ENCODE assay signal across 9 mouse cellular contexts in genomic region chr5:24483326-24483725, GRCm38 (mm10). TPM values are rescaled to one million over a fixed set of nuclear protein-coding genes. Genes with fewer than 3 reads are reported as not detected.
DNase-seq lines count a peak whose midpoint lies in the region; ATAC-seq and TF ChIP-seq lines count a peak whose summit lies in the region.
"Had no signal": no experiment of that assay in that cellular context is flagged by ENCODE, and none has a peak within 500 bp of the region (broad histone marks: within the 10 kb centered on the region; RNA-seq: fewer than 3 reads in every experiment).

No protein-coding gene starts in this region.

- H3K27me3 ChIP-seq in heart, embryonic 13.5 days (replicated peaks): peaks cover 12% of the 10 kb centered on the region; the same call in 1 of the 2 replicates
- H3K27me3 ChIP-seq in kidney, postnatal 0 days (ENCODE audit: insufficient read depth, low read length): no peaks in the 10 kb centered on the region
- no peaks in the 10 kb centered on the region for H3K27me3 ChIP-seq in lung, embryonic 14.5 days (ENCODE audit: insufficient read depth, low read length)

- DNase-seq in ES-CJ7 (ENCODE audit: low read depth, low spot score): peak; percentile 91
- DNase-seq in adrenal gland, postnatal 10 days: peak; percentile 74
- DNase-seq in embryo, embryonic 9.5 days (ENCODE audit: extremely low spot score): peak; percentile 77
- peak; percentile 84 for DNase-seq in kidney, postnatal 0 days (ENCODE audit: low spot score)
- peak; percentile 86 for DNase-seq in lung, embryonic 14.5 days
- peak; percentile 58 to 71 for DNase-seq in urinary bladder, postnatal 36 days (ENCODE audit: low spot score in 2 of 2)

- TF ChIP-seq CTCF in kidney, postnatal 0 days (IDR thresholded peaks at IDR 0.05; ENCODE audit: low read depth): peak; percentile 90
- TF ChIP-seq CTCF in lung, embryonic 14.5 days (IDR thresholded peaks at IDR 0.05; ENCODE audit: low read depth): peak; percentile 88
- TF ChIP-seq CTCF in olfactory bulb, adult 2 months (IDR thresholded peaks at IDR 0.05; ENCODE audit: insufficient read depth, low read depth, low read length): peak; percentile 71; the same call in 1 of the 2 replicates

- H3K27ac ChIP-seq in heart, embryonic 13.5 days (replicated peaks): no peak overlapping the region
- H3K27ac ChIP-seq in kidney, postnatal 0 days: peak overlapping the region; percentile 67
- no peak overlapping the region for H3K27ac ChIP-seq in lung, embryonic 14.5 days (ENCODE audit: low read depth)
- H3K27ac ChIP-seq in olfactory bulb, adult 2 months (ENCODE audit: insufficient read depth, low read depth, low read length): no peak overlapping the region

- 0 out of 2 replicates have a peak, but pooled peaks have one; percentile 10 for ATAC-seq in heart, embryonic 13.5 days (ENCODE audit: extremely low read depth, insufficient number of reproducible peaks, low FRiP score, low TSS enrichment)
- peak; percentile 30 for ATAC-seq in kidney, postnatal 0 days (replicated peaks; ENCODE audit: low FRiP score, low read depth)
- ATAC-seq in lung, embryonic 14.5 days (ENCODE audit: insufficient read depth): peak; percentile 36; the same call in 1 of the 2 replicates

- H3K36me3 ChIP-seq in heart, embryonic 13.5 days: peaks cover 81% of the 10 kb centered on the region
- H3K36me3 ChIP-seq in kidney, postnatal 0 days (ENCODE audit: insufficient read depth, low read length): peaks cover 46% of the 10 kb centered on the region
- peaks cover 87% of the 10 kb centered on the region for H3K36me3 ChIP-seq in lung, embryonic 14.5 days (ENCODE audit: insufficient read depth)

- WGBS in heart, embryonic 13.5 days: 22% methylated on average over 11 of the region's 11 CpGs
- 32% methylated on average over 11 of the region's 11 CpGs for WGBS in kidney, postnatal 0 days
- WGBS in lung, embryonic 14.5 days: 27% methylated on average over 11 of the region's 11 CpGs
- 31% methylated on average over 11 of the region's 11 CpGs for WGBS in olfactory bulb, adult 2 months

- H3K9ac ChIP-seq in heart, embryonic 13.5 days: no peak overlapping the region
- no peak overlapping the region for H3K9ac ChIP-seq in kidney, postnatal 0 days (ENCODE audit: low read depth, low read length)
- H3K9ac ChIP-seq in lung, embryonic 14.5 days: no peak overlapping the region

- no peaks in the 10 kb centered on the region for H3K9me3 ChIP-seq in heart, embryonic 13.5 days
- H3K9me3 ChIP-seq in kidney, postnatal 0 days (replicated peaks; ENCODE audit: low read length): no peaks in the 10 kb centered on the region
- H3K9me3 ChIP-seq in lung, embryonic 14.5 days (ENCODE audit: low read depth, low read length): no peaks in the 10 kb centered on the region

- H3K4me1 ChIP-seq in heart, embryonic 13.5 days: peaks cover 27% of the 10 kb centered on the region
- H3K4me1 ChIP-seq in kidney, postnatal 0 days (replicated peaks; ENCODE audit: insufficient read depth, low read length): peaks cover 8% of the 10 kb centered on the region; the same call in 1 of the 2 replicates
- H3K4me1 ChIP-seq in lung, embryonic 14.5 days (ENCODE audit: insufficient read depth): no peaks in the 10 kb centered on the region
- H3K4me1 ChIP-seq in olfactory bulb, adult 2 months (ENCODE audit: control insufficient read depth, insufficient read depth, low read length): peaks cover 33% of the 10 kb centered on the region

- H3K4me2 ChIP-seq in heart, embryonic 13.5 days: no peak overlapping the region
- H3K4me2 ChIP-seq in kidney, postnatal 0 days (ENCODE audit: low read length): no peak overlapping the region
- H3K4me2 ChIP-seq in lung, embryonic 14.5 days: no peak overlapping the region

- TF ChIP-seq POLR2A in olfactory bulb, adult 2 months (IDR thresholded peaks at IDR 0.05; ENCODE audit: insufficient read depth, low read depth, low read length): no peak

- H3K4me3 ChIP-seq in heart, embryonic 13.5 days: no peak overlapping the region
- no peak overlapping the region for H3K4me3 ChIP-seq in kidney, postnatal 0 days (replicated peaks; ENCODE audit: low read depth, low read length)
- H3K4me3 ChIP-seq in lung, embryonic 14.5 days (ENCODE audit: low read depth, low read length): no peak overlapping the region
- H3K4me3 ChIP-seq in olfactory bulb, adult 2 months (ENCODE audit: insufficient read depth, low read depth, low read length): no peak overlapping the region

RNA-seq across cellular contexts. Expression of gene Agap3, which starts 31.3 kb away (rescaled TPM):
- 10 to 100 TPM; 67.6 to 72.2 TPM for total RNA-seq in adrenal gland, postnatal 10 days (2021)
- 14.4 and 16.5 TPM in 2 replicates for polyA plus RNA-seq in heart, embryonic 13.5 days (2015; fragmentation: Nextera tagmentation; extraction: Ambion mirVana)
- polyA plus RNA-seq in kidney, postnatal 0 days (2015; fragmentation: Nextera tagmentation; extraction: Ambion mirVana): 23.9 and 26.9 TPM in 2 replicates
- polyA plus RNA-seq in lung, embryonic 14.5 days (2014; fragmentation: Nextera tagmentation; extraction: Ambion mirVana): 41.7 and 46.5 TPM in 2 replicates
- polyA plus RNA-seq in olfactory bulb, adult 2 months (2012; ENCODE audit: insufficient read depth, insufficient read length, low replicate concordance, missing spikeins): not detected in 2 replicates

RNA-seq across cellular contexts. Expression of gene Tmub1, which starts 35.7 kb away (rescaled TPM):
- total RNA-seq in adrenal gland, postnatal 10 days (2021): 10 to 100 TPM in 1 of 2 experiments, 1 to 10 TPM in 1; 9.1 to 10.5 TPM
- 16.2 and 19.9 TPM in 2 replicates for polyA plus RNA-seq in heart, embryonic 13.5 days (2015; fragmentation: Nextera tagmentation; extraction: Ambion mirVana)
- polyA plus RNA-seq in kidney, postnatal 0 days (2015; fragmentation: Nextera tagmentation; extraction: Ambion mirVana): 27.0 and 28.0 TPM in 2 replicates
- polyA plus RNA-seq in lung, embryonic 14.5 days (2014; fragmentation: Nextera tagmentation; extraction: Ambion mirVana): 14.2 and 15.7 TPM in 2 replicates
- polyA plus RNA-seq in olfactory bulb, adult 2 months (2012; ENCODE audit: insufficient read depth, insufficient read length, low replicate concordance, missing spikeins): not detected in 2 replicates

RNA-seq across cellular contexts. Expression of gene Fastk, which starts 38.2 kb away (rescaled TPM):
- 100 to 1,000 TPM; 129 to 172 TPM for total RNA-seq in adrenal gland, postnatal 10 days (2021)
- polyA plus RNA-seq in heart, embryonic 13.5 days (2015; fragmentation: Nextera tagmentation; extraction: Ambion mirVana): 163 and 164 TPM in 2 replicates
- 117 and 120 TPM in 2 replicates for polyA plus RNA-seq in kidney, postnatal 0 days (2015; fragmentation: Nextera tagmentation; extraction: Ambion mirVana)
- polyA plus RNA-seq in lung, embryonic 14.5 days (2014; fragmentation: Nextera tagmentation; extraction: Ambion mirVana): 91.5 and 93.1 TPM in 2 replicates
- polyA plus RNA-seq in olfactory bulb, adult 2 months (2012; ENCODE audit: insufficient read depth, insufficient read length, low replicate concordance, missing spikeins): not detected in 2 replicates

RNA-seq across cellular contexts. Expression of gene Gbx1, which starts 43.7 kb away (rescaled TPM):
- total RNA-seq in adrenal gland, postnatal 10 days (2021): under 1 TPM in 1 of 2 experiments, not detected in 1; 0.09 TPM
- polyA plus RNA-seq in heart, embryonic 13.5 days (2015; fragmentation: Nextera tagmentation; extraction: Ambion mirVana): 0.05 TPM in 1 of 2 replicates, not detected in the other
- 0.04 TPM in 2 replicates for polyA plus RNA-seq in kidney, postnatal 0 days (2015; fragmentation: Nextera tagmentation; extraction: Ambion mirVana)
- 0.07 TPM in 2 replicates for polyA plus RNA-seq in lung, embryonic 14.5 days (2014; fragmentation: Nextera tagmentation; extraction: Ambion mirVana)
- polyA plus RNA-seq in olfactory bulb, adult 2 months (2012; ENCODE audit: insufficient read depth, insufficient read length, low replicate concordance, missing spikeins): not detected in 2 replicates
- total RNA-seq: gastrocnemius, adult 8-10 months had no signal

RNA-seq across cellular contexts. Expression of gene Asb10, which starts 57.5 kb away (rescaled TPM):
- total RNA-seq in adrenal gland, postnatal 10 days (2021): 1 to 10 TPM; 1.0 to 6.2 TPM
- polyA plus RNA-seq in heart, embryonic 13.5 days (2015; fragmentation: Nextera tagmentation; extraction: Ambion mirVana): 4.1 TPM in 2 replicates
- 0.69 and 0.93 TPM in 2 replicates for polyA plus RNA-seq in kidney, postnatal 0 days (2015; fragmentation: Nextera tagmentation; extraction: Ambion mirVana)
- polyA plus RNA-seq in lung, embryonic 14.5 days (2014; fragmentation: Nextera tagmentation; extraction: Ambion mirVana): 0.29 and 0.42 TPM in 2 replicates
- polyA plus RNA-seq in olfactory bulb, adult 2 months (2012; ENCODE audit: insufficient read depth, insufficient read length, low replicate concordance, missing spikeins): not detected in 2 replicates

Comparison
In these comparisons a context has a peak if more than half of its experiments do, and no peak if none do; other contexts are left out.
1. RNA of gene Tmub1, which starts 35.7 kb away (polyA plus RNA-seq): 27.0 to 28.0 TPM in kidney, postnatal 0 days, 16.2 to 19.9 TPM in heart, embryonic 13.5 days and 14.2 to 15.7 TPM in lung, embryonic 14.5 days; not detected in olfactory bulb, adult 2 months; every median in the first group is over 10 times any median in the second.
2. Peak in every context shown above with its lines, with median percentiles within 50 percentile points of each other: DNase-seq, ATAC-seq and CTCF ChIP-seq.